ENCODE assay signal across 20 mouse cellular contexts in genomic region chr7:100181614-100182013, GRCm38 (mm10). TPM values are rescaled to one million over a fixed set of nuclear protein-coding genes. Genes with fewer than 3 reads are reported as not detected.
"Had no signal": no experiment of that assay in that cellular context is flagged by ENCODE, and none has a peak within 500 bp of the region (broad histone marks: within the 10 kb centered on the region; RNA-seq: fewer than 3 reads in every experiment).

No protein-coding gene starts in this region.

- H3K27ac ChIP-seq: kidney, postnatal 0 days; left cerebral cortex, adult 2 months; liver, embryonic 13.5 days; midbrain, embryonic 10.5 days; neural tube, embryonic 12.5 days; neural tube, embryonic 15.5 days had no signal

- H3K36me3 ChIP-seq: liver, embryonic 13.5 days; midbrain, embryonic 10.5 days; neural tube, embryonic 12.5 days; neural tube, embryonic 15.5 days had no signal

- H3K9me3 ChIP-seq: liver, embryonic 13.5 days; midbrain, embryonic 10.5 days; neural tube, embryonic 12.5 days; neural tube, embryonic 15.5 days had no signal

- H3K4me3 ChIP-seq: left cerebral cortex, adult 2 months; liver, embryonic 13.5 days; megakaryocyte, embryonic 14.5 days; midbrain, embryonic 10.5 days; neural tube, embryonic 12.5 days; neural tube, embryonic 15.5 days had no signal

- DNase-seq: kidney, adult 18-20 months; kidney, adult 9 months; kidney, postnatal 36 days; layer of hippocampus, postnatal 36 days; liver, embryonic 13.5 days; lung, embryonic 14.5 days; midbrain, embryonic 14.5 days; retina, postnatal 1 day; right cerebral cortex, postnatal 25 days; thymus, adult 18-20 months; thymus, postnatal 4 days had no signal

- ATAC-seq: lung, postnatal 0 days had no signal

- H3K4me2 ChIP-seq: liver, embryonic 13.5 days; lung, embryonic 14.5 days; neural tube, embryonic 12.5 days; neural tube, embryonic 15.5 days had no signal

- H3K9ac ChIP-seq: liver, embryonic 13.5 days; lung, embryonic 14.5 days; neural tube, embryonic 12.5 days; neural tube, embryonic 15.5 days had no signal

RNA-seq across cellular contexts. Expression of gene Kcne3, which starts 5.3 kb away (rescaled TPM):
- total RNA-seq: layer of hippocampus, postnatal 10 days; layer of hippocampus, postnatal 36 days; left cerebral cortex, postnatal 10 days had no signal
